Mouse (Mus musculus): ENCODE measurements around the gene Xlr3a. TPM values are rescaled to one million over a fixed set of nuclear protein-coding genes. Genes with fewer than 3 reads are reported as not detected.
"Not testable (repeated sequence)": the region's sequence is repeated elsewhere in the genome, so short reads cannot be mapped to it uniquely, and the experiment has no call there.

Xlr3a gene
- 1.2 and 2.1 TPM in 2 replicates for total RNA-seq (2017)

GRCm38 (mm10) chrX:73096941-73097508 is at the start of gene Xlr3a:
Xlr3a (minus strand) TSS chrX:73097095.
- ATAC-seq (ENCODE audit: extremely low read depth, insufficient number of reproducible peaks, low FRiP score, poor library complexity, severe bottlenecking), result not testable (repeated sequence)

- ATAC-seq (ENCODE audit: extremely low read depth, insufficient number of reproducible peaks, low FRiP score, poor library complexity, severe bottlenecking), result not testable (repeated sequence)
Measured at GRCm38 (mm10) chrX:73143218-73143618, 46.3 kb upstream of the Xlr3a start.

GRCm38 (mm10) chrX:73122859-73123829 is 26.2 kb upstream of the Xlr3a start:
- not testable (repeated sequence) for ATAC-seq (ENCODE audit: extremely low read depth, insufficient number of reproducible peaks, low FRiP score, poor library complexity, severe bottlenecking)

GRCm38 (mm10) chrX:73116747-73117146 is 19.9 kb upstream of the Xlr3a start, which contains the start of gene Gm14685:
Gm14685 (plus strand) TSS chrX:73117047.
- not testable (repeated sequence) for ATAC-seq (ENCODE audit: extremely low read depth, insufficient number of reproducible peaks, low FRiP score, poor library complexity, severe bottlenecking)

GRCm38 (mm10) chrX:73082267-73083055 is 14.4 kb downstream of the Xlr3a start, which contains the start of gene Xlr4a:
Xlr4a (minus strand) TSS chrX:73082478.
- not testable (repeated sequence) for ATAC-seq (ENCODE audit: extremely low read depth, insufficient number of reproducible peaks, low FRiP score, poor library complexity, severe bottlenecking)

- not testable (repeated sequence) for ATAC-seq (ENCODE audit: extremely low read depth, insufficient number of reproducible peaks, low FRiP score, poor library complexity, severe bottlenecking)
Measured at GRCm38 (mm10) chrX:73066765-73067312, 30.1 kb downstream of the Xlr3a start.

- ATAC-seq (ENCODE audit: extremely low read depth, insufficient number of reproducible peaks, low FRiP score, poor library complexity, severe bottlenecking), result no peak
Measured at GRCm38 (mm10) chrX:73064415-73064793, 32.5 kb downstream of the Xlr3a start, which contains the start of gene Pnma3. Pnma3 (plus strand) TSS chrX:73064787.

- ATAC-seq (ENCODE audit: extremely low read depth, insufficient number of reproducible peaks, low FRiP score, poor library complexity, severe bottlenecking), result no peak
Measured at GRCm38 (mm10) chrX:73063512-73064414, 33.1 kb downstream of the Xlr3a start.

- no peak for ATAC-seq (ENCODE audit: extremely low read depth, insufficient number of reproducible peaks, low FRiP score, poor library complexity, severe bottlenecking)
Measured at GRCm38 (mm10) chrX:73062323-73062722, 34.6 kb downstream of the Xlr3a start.

- no peak for ATAC-seq (ENCODE audit: extremely low read depth, insufficient number of reproducible peaks, low FRiP score, poor library complexity, severe bottlenecking)
Measured at GRCm38 (mm10) chrX:73061528-73061927, 35.4 kb downstream of the Xlr3a start.

- ATAC-seq (ENCODE audit: extremely low read depth, insufficient number of reproducible peaks, low FRiP score, poor library complexity, severe bottlenecking), result peak; percentile 97
Measured at GRCm38 (mm10) chrX:73053860-73054563, 42.9 kb downstream of the Xlr3a start.

- ATAC-seq (ENCODE audit: extremely low read depth, insufficient number of reproducible peaks, low FRiP score, poor library complexity, severe bottlenecking), result no peak
Measured at GRCm38 (mm10) chrX:73039666-73040065, 57.2 kb downstream of the Xlr3a start.

- ATAC-seq (ENCODE audit: extremely low read depth, insufficient number of reproducible peaks, low FRiP score, poor library complexity, severe bottlenecking), result no peak
Measured at GRCm38 (mm10) chrX:73038831-73039230, 58.1 kb downstream of the Xlr3a start.

GRCm38 (mm10) chrX:73037003-73037402 is 59.9 kb downstream of the Xlr3a start, which contains the start of gene Pnma5:
Pnma5 (minus strand) TSS chrX:73037103.
- no peak for ATAC-seq (ENCODE audit: extremely low read depth, insufficient number of reproducible peaks, low FRiP score, poor library complexity, severe bottlenecking)
